Mouse (Mus musculus) brain, embryonic 14.5 days (tissue): ENCODE measurements around the gene Cntnap2.

Source experiments
- CTCF ChIP-seq: fragments of 200-500 bp; IDR thresholded peaks from 2 replicates; pipeline ENCODE4 v1.5.1; 2012; ENCODE audit warnings: inconsistent platforms, mild to moderate bottlenecking, moderate library complexity, borderline replicate concordance; ENCODE audit not compliant: insufficient read depth, insufficient read length; ENCODE audit errors: extremely low read depth
- POLR2A ChIP-seq: fragments of 200-500 bp; IDR thresholded peaks from 2 replicates; pipeline ENCODE4 v1.6.1; 2012; ENCODE audit warnings: mild to moderate bottlenecking, inconsistent platforms, borderline replicate concordance; ENCODE audit not compliant: poor library complexity, insufficient read depth, insufficient read length, severe bottlenecking; ENCODE audit errors: extremely low read depth

- TF ChIP-seq CTCF (no peak), POLR2A (no peak)
These were observed 2168.4 kb downstream of the Cntnap2 start for GRCm38 (mm10) chr6:47227601-47228000.
